Comparison of ENCODE assay signal across 25 mouse cellular contexts in genomic region chr5:67954097-67954496, GRCm38 (mm10). TPM values are rescaled to one million over a fixed set of nuclear protein-coding genes. Genes with fewer than 3 reads are reported as not detected.
DNase-seq lines count a peak whose midpoint lies in the region; ATAC-seq lines count a peak whose summit lies in the region.
"Had no signal": no experiment of that assay in that cellular context is flagged by ENCODE, and none has a peak within 500 bp of the region (broad histone marks: within the 10 kb centered on the region; RNA-seq: fewer than 3 reads in every experiment).

No protein-coding gene starts in this region.

- no peak for DNase-seq in frontal cortex, postnatal 25 days (ENCODE audit: low spot score in 2 of 2)
- peak; percentile 15 to 29 for DNase-seq in left cerebral cortex, postnatal 14 days (ENCODE audit: low spot score in 2 of 2)
- DNase-seq in left cerebral cortex, adult 8-10 months (ENCODE audit: low spot score in 2 of 2): no peak
- peak; percentile 56 for DNase-seq in brain, adult 2 months (ENCODE audit: low read depth, low spot score)
- peak; percentile 51 for DNase-seq in brain, embryonic 18.5 days (ENCODE audit: low read depth, low spot score)
- DNase-seq: adrenal gland, adult 2 months; adrenal gland, postnatal 14 days; cerebellum, adult 18-20 months; cerebellum, adult 9-10 months; cerebellum, postnatal 14 days; gastrocnemius, postnatal 10 days; gastrocnemius, postnatal 36 days; heart, adult 2 months; heart, postnatal 14 days; heart, postnatal 4 days had no signal

- peak; percentile 84 for ATAC-seq in frontal cortex, adult (ENCODE audit: low TSS enrichment)
- ATAC-seq: CD4-positive, CD25-positive, alpha-beta regulatory T cell, adult 4 months; forebrain, embryonic 13.5 days; hindbrain, postnatal 0 days; inflammation-experienced regulatory T-cells, adult 6 months; intestine, embryonic 16.5 days had no signal

- intact Hi-C loops in left cerebral cortex, postnatal 14 days (cut with DNase I): no loop called here

RNA-seq across cellular contexts. Expression of gene Gm21905, which starts 7.9 kb away (rescaled TPM):
- not detected for total RNA-seq in left cerebral cortex, postnatal 14 days (2021)
- total RNA-seq in left cerebral cortex, adult 8-10 months (2022): not detected
- total RNA-seq: adrenal gland, adult 2 months; adrenal gland, postnatal 14 days; adrenal gland, postnatal 4 days; gastrocnemius, adult 18-20 months; gastrocnemius, postnatal 10 days; gastrocnemius, postnatal 36 days; granulocyte monocyte progenitor cell, adult 5-6 weeks; heart, adult 2 months; heart, postnatal 14 days; heart, postnatal 4 days; hindbrain, postnatal 0 days; MEL had no signal

RNA-seq across cellular contexts. Expression of gene Gm5108, which starts 12.6 kb away (rescaled TPM):
- not detected for total RNA-seq in left cerebral cortex, postnatal 14 days (2021)
- not detected for total RNA-seq in left cerebral cortex, adult 8-10 months (2022)
- total RNA-seq: adrenal gland, adult 2 months; adrenal gland, postnatal 14 days; adrenal gland, postnatal 4 days; gastrocnemius, adult 18-20 months; gastrocnemius, postnatal 10 days; gastrocnemius, postnatal 36 days; granulocyte monocyte progenitor cell, adult 5-6 weeks; heart, adult 2 months; heart, postnatal 14 days; heart, postnatal 4 days; hindbrain, postnatal 0 days; MEL had no signal

Comparison
In these comparisons a context has a peak if more than half of its experiments do, and no peak if none do; other contexts are left out.
1. DNase-seq: peak in left cerebral cortex, postnatal 14 days (2 of 2), brain, adult 2 months (single experiment) and brain, embryonic 18.5 days (single experiment); none in frontal cortex, postnatal 25 days (0 of 2) and left cerebral cortex, adult 8-10 months (0 of 2).